Mouse (Mus musculus) heart, postnatal 0 days (tissue): ENCODE results near the gene Gm21970.

Experiments used
- CTCF ChIP-seq: IDR thresholded peaks from 2 replicates; pipeline ENCODE4 v1.5.1; 2016; ENCODE audit warnings: antibody characterized with exemption, control low read depth, low read depth
- EP300 ChIP-seq: IDR thresholded peaks from 2 replicates; pipeline ENCODE4 v1.6.1; 2016; ENCODE audit warnings: antibody characterized with exemption, low read depth

- TF ChIP-seq CTCF (no peak), EP300 (no peak)
Observed at GRCm38 (mm10) chr16:91352749-91353148, 38.8 kb upstream of the Gm21970 start.
